16 mouse cellular contexts compared by ENCODE assay signal in genomic region chr9:44491351-44491750, GRCm38 (mm10). TPM values are rescaled to one million over a fixed set of nuclear protein-coding genes. Genes with fewer than 3 reads are reported as not detected.
DNase-seq lines count a peak whose midpoint lies in the region; ATAC-seq and TF ChIP-seq lines count a peak whose summit lies in the region.
"Had no signal": no experiment of that assay in that cellular context is flagged by ENCODE, and none has a peak within 500 bp of the region (broad histone marks: within the 10 kb centered on the region; RNA-seq: fewer than 3 reads in every experiment).

No protein-coding gene starts in this region.

- DNase-seq in heart, postnatal 25 days (ENCODE audit: low spot score) = no peak
- no peak for DNase-seq in testis, postnatal 14 days (ENCODE audit: low spot score)
- peak; percentile 58 to 69 for DNase-seq in kidney, postnatal 4 days
- DNase-seq in yolk sac, embryonic 10.5 days (ENCODE audit: low spot score) = peak; percentile 15
- DNase-seq in Muller cell, postnatal 12 days (ENCODE audit: inconsistent ontology term) = no peak
- no peak for DNase-seq in retina, embryonic 14.5 days (ENCODE audit: low spot score)
- DNase-seq: spleen, adult 18-20 months had no signal

- no peak overlapping the region; the same call in 1 of the 2 replicates for H3K4me2 ChIP-seq in heart, embryonic 13.5 days

- ATAC-seq in heart, embryonic 13.5 days (ENCODE audit: extremely low read depth, insufficient number of reproducible peaks, low FRiP score, low TSS enrichment) = no peak

- peak overlapping the region; percentile 91; the same call in 1 of the 2 replicates for H3K27ac ChIP-seq in heart, embryonic 13.5 days (replicated peaks)
- peak overlapping the region; percentile 80 for H3K27ac ChIP-seq in testis, adult 2 months (ENCODE audit: control insufficient read depth, insufficient read depth, low read depth, low read length)
- H3K27ac ChIP-seq: midbrain, embryonic 12.5 days had no signal

- H3K4me3 ChIP-seq in heart, embryonic 13.5 days = no peak overlapping the region
- no peak overlapping the region for H3K4me3 ChIP-seq in testis, adult 2 months (ENCODE audit: control insufficient read depth, low read depth, low read length)
- H3K4me3 ChIP-seq: forebrain, embryonic 12.5 days; midbrain, embryonic 12.5 days had no signal

- TF ChIP-seq CTCF in testis, adult 2 months (IDR thresholded peaks at IDR 0.05; ENCODE audit: control insufficient read depth, insufficient read depth, insufficient replicate concordance, low read depth, low read length) = no peak

- intact Hi-C loops in heart, postnatal 25 days (cut with DNase I) = no loop called here

- peaks cover 15% of the 10 kb centered on the region; the same call in 1 of the 2 replicates for H3K36me3 ChIP-seq in heart, embryonic 13.5 days
- no peaks in the 10 kb centered on the region for H3K36me3 ChIP-seq in testis, adult 2 months (ENCODE audit: control insufficient read depth, insufficient read depth, low read length)
- H3K36me3 ChIP-seq: G1E; midbrain, embryonic 12.5 days had no signal

- no peaks in the 10 kb centered on the region for H3K9me3 ChIP-seq in heart, embryonic 13.5 days
- H3K9me3 ChIP-seq: forebrain, embryonic 12.5 days; G1E; midbrain, embryonic 12.5 days had no signal

- H3K9ac ChIP-seq in heart, embryonic 13.5 days = peak overlapping the region; percentile 99
- H3K9ac ChIP-seq: midbrain, embryonic 12.5 days had no signal

- 64% methylated on average over 10 of the region's 10 CpGs for WGBS in heart, embryonic 13.5 days

- H3K27me3 ChIP-seq in heart, embryonic 13.5 days (replicated peaks) = no peaks in the 10 kb centered on the region
- no peaks in the 10 kb centered on the region for H3K27me3 ChIP-seq in testis, adult 2 months (ENCODE audit: control insufficient read depth, insufficient read depth, low read length)
- H3K27me3 ChIP-seq: forebrain, embryonic 12.5 days had no signal

- TF ChIP-seq POLR2A in testis, adult 2 months (IDR thresholded peaks at IDR 0.05; ENCODE audit: control insufficient read depth, low read depth, low read length) = no peak; the same call in 1 of the 2 replicates

- peaks cover 100% of the 10 kb centered on the region for H3K4me1 ChIP-seq in heart, embryonic 13.5 days
- H3K4me1 ChIP-seq in testis, adult 2 months (ENCODE audit: control insufficient read depth, insufficient read depth, low read length) = peaks cover 40% of the 10 kb centered on the region

RNA-seq across cellular contexts. Expression of gene Bcl9l, which starts 8.7 kb away (rescaled TPM):
- 7.3 and 9.4 TPM in 2 replicates for polyA plus RNA-seq in heart, embryonic 13.5 days (2015; fragmentation: Nextera tagmentation; extraction: Ambion mirVana)
- total RNA-seq in heart, postnatal 25 days (2021) = 10 to 100 TPM; 44.9 to 57.6 TPM
- 8.4 and 9.1 TPM in 2 replicates for polyA plus RNA-seq in testis, adult 2 months (2012; rRNA removed)

RNA-seq across cellular contexts. Expression of gene Upk2, which starts 36.6 kb away (rescaled TPM):
- not detected in 2 replicates for polyA plus RNA-seq in heart, embryonic 13.5 days (2015; fragmentation: Nextera tagmentation; extraction: Ambion mirVana)
- total RNA-seq in heart, postnatal 25 days (2021) = not detected
- polyA plus RNA-seq in testis, adult 2 months (2012; rRNA removed) = 2.2 and 4.3 TPM in 2 replicates
- total RNA-seq: adrenal gland, postnatal 36 days; G1E; gastrocnemius, postnatal 36 days had no signal
- polyA plus RNA-seq: G1E; large intestine, adult 2 months; midbrain, embryonic 12.5 days had no signal

RNA-seq across cellular contexts. Expression of gene Foxr1, which starts 50.4 kb away (rescaled TPM):
- not detected in 2 replicates for polyA plus RNA-seq in heart, embryonic 13.5 days (2015; fragmentation: Nextera tagmentation; extraction: Ambion mirVana)
- not detected for total RNA-seq in heart, postnatal 25 days (2021)
- 1.5 and 2.0 TPM in 2 replicates for polyA plus RNA-seq in testis, adult 2 months (2012; rRNA removed)
- total RNA-seq: adrenal gland, postnatal 36 days; gastrocnemius, postnatal 36 days had no signal
- polyA plus RNA-seq: forebrain, embryonic 12.5 days; G1E; large intestine, adult 2 months; limb, embryonic 14.5 days; midbrain, embryonic 12.5 days had no signal

Comparison
In these comparisons a context has a peak if more than half of its experiments do, and no peak if none do; other contexts are left out.
1. DNase-seq: peak in kidney, postnatal 4 days (2 of 2) and yolk sac, embryonic 10.5 days (single experiment); none in heart, postnatal 25 days (single experiment), testis, postnatal 14 days (single experiment), Muller cell, postnatal 12 days (single experiment) and retina, embryonic 14.5 days (single experiment).